Mouse (Mus musculus): ENCODE data around the gene Aldh1a3. TPM values are rescaled to one million over a fixed set of nuclear protein-coding genes. Genes with fewer than 3 reads are reported as not detected.
A peak's percentile ranks its signal among the peaks of the same experiment; 100 is the strongest.

Aldh1a3 gene
- polyA plus RNA-seq, 1 experiment from 2014 or later = 38.6 TPM

DNA sequence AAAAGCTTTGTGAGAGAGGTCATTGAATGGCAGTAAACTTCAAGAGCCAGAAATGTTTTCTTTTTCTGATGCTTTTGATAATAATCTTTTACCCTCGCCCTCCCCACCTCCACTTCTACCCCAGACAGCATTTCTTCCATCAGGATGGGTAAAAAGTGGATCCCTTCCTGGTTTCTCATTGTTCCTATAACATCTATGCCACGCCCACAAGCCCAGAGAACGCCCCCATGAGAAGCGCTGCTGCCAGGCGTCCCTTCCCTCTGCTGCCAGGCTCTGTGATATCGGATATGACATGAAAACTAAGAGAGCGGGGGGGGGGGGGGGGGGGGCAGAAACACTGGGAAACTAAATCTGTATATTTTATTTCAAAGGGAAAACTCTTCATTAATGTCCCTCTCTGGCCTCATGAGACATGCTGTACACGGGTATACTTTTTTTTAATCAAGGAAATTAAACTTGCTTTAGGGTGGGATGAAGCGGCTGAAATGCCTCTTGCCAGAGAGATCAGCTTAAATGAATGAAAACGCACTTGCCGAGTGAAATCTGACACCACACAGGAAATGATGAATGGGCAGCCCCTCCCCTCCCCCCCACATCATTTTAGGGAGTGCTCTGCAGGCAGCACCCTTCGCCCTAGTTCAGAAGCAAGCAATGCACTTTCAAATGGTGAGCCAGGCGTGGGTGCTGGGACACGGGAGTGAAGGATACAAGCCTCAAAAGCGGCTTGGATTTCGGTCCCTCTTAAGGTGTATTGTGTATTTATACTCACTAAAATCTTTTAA lies 22.8 kb upstream of the Aldh1a3 start:
- no peaks in the 10 kb centered on the region for H3K36me3 ChIP-seq (replicated peaks; ENCODE audit: control insufficient read depth, insufficient read depth, low read depth, low read length)
- H3K4me3 ChIP-seq (ENCODE audit: low read depth, low read length) = 0 out of 2 replicates have a peak overlapping the region, but pooled peaks have one; percentile 10
- peak overlapping the region; percentile 22 for H3K4me2 ChIP-seq (ENCODE audit: low read depth, low read length)
- WGBS = 6% methylated on average over 15 of the region's 16 CpGs
- peak; percentile 29 for ATAC-seq (replicated peaks; ENCODE audit: insufficient number of reproducible peaks, low FRiP score, low TSS enrichment, low read depth)
- no peaks in the 10 kb centered on the region for H3K9me3 ChIP-seq (replicated peaks; ENCODE audit: control insufficient read depth, low read length)
- peak overlapping the region; percentile 49 for H3K27ac ChIP-seq (replicated peaks; ENCODE audit: low read depth, low read length)
- peak; percentile 85 for DNase-seq (ENCODE audit: low spot score)
- no peaks in the 10 kb centered on the region for H3K27me3 ChIP-seq (ENCODE audit: control insufficient read depth, insufficient read depth, low read length)
- peak overlapping the region; percentile 28; the same call in 1 of the 2 replicates for H3K9ac ChIP-seq (replicated peaks; ENCODE audit: low read length)
- H3K4me1 ChIP-seq (ENCODE audit: control insufficient read depth, insufficient read depth, low read length) = peaks cover 2% of the 10 kb centered on the region; the same call in 1 of the 2 replicates

- Histone ChIP-seq H3K27me3 (ENCODE audit: control insufficient read depth, insufficient read depth, low read length) (no peaks in the 10 kb centered on the region), H3K36me3 (replicated peaks; ENCODE audit: control insufficient read depth, insufficient read depth, low read depth, low read length) (no peaks in the 10 kb centered on the region), H3K27ac (replicated peaks; ENCODE audit: low read depth, low read length) (no peak overlapping the region), H3K4me3 (ENCODE audit: low read depth, low read length) (no peak overlapping the region), H3K9me3 (replicated peaks; ENCODE audit: control insufficient read depth, low read length) (no peaks in the 10 kb centered on the region), H3K9ac (replicated peaks; ENCODE audit: low read length) (no peak overlapping the region), H3K4me2 (ENCODE audit: low read depth, low read length) (no peak overlapping the region), H3K4me1 (ENCODE audit: control insufficient read depth, insufficient read depth, low read length) (peaks cover 2% of the 10 kb centered on the region; the same call in 1 of the 2 replicates)
- ATAC-seq (replicated peaks; ENCODE audit: insufficient number of reproducible peaks, low FRiP score, low TSS enrichment, low read depth) = no peak
- peak; percentile 42 for DNase-seq (ENCODE audit: low spot score)
- WGBS = 70% methylated on average over 15 of the region's 15 CpGs
Measured at GRCm38 (mm10) chr7:66448786-66449540, 21.6 kb upstream of the Aldh1a3 start.

DNA sequence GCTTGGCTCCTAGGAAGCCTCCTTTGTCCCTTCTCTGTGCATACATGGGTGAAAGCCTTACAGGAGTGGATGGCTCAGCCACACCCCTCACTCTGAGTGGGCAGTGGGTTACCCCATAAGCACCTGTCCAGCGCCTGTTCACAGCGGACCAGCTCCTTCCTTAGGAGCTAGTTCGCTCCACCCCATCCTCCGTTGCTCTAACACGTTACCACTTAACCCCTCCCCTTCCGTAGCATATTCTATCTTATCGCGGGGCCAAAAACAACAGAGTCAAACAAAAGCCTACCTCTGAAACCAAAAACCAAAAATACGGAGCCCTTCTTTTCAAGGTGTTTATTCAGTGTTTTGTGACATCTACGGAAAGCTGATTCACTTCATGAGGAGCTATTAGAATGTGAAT lies 21.0 kb upstream of the Aldh1a3 start:
- Histone ChIP-seq H3K36me3 (replicated peaks; ENCODE audit: control insufficient read depth, insufficient read depth, low read depth, low read length) (no peaks in the 10 kb centered on the region), H3K27me3 (ENCODE audit: control insufficient read depth, insufficient read depth, low read length) (no peaks in the 10 kb centered on the region), H3K4me2 (ENCODE audit: low read depth, low read length) (no peak overlapping the region), H3K27ac (replicated peaks; ENCODE audit: low read depth, low read length) (no peak overlapping the region), H3K4me3 (ENCODE audit: low read depth, low read length) (no peak overlapping the region), H3K9ac (replicated peaks; ENCODE audit: low read length) (no peak overlapping the region), H3K9me3 (replicated peaks; ENCODE audit: control insufficient read depth, low read length) (no peaks in the 10 kb centered on the region), H3K4me1 (ENCODE audit: control insufficient read depth, insufficient read depth, low read length) (peaks cover 2% of the 10 kb centered on the region; the same call in 1 of the 2 replicates)
- 50% methylated on average over 10 of the region's 10 CpGs for whole genome bisulfite sequencing
- DNase-seq (ENCODE audit: low spot score) = no peak
- no peak for ATAC-seq (replicated peaks; ENCODE audit: insufficient number of reproducible peaks, low FRiP score, low TSS enrichment, low read depth)

DNA sequence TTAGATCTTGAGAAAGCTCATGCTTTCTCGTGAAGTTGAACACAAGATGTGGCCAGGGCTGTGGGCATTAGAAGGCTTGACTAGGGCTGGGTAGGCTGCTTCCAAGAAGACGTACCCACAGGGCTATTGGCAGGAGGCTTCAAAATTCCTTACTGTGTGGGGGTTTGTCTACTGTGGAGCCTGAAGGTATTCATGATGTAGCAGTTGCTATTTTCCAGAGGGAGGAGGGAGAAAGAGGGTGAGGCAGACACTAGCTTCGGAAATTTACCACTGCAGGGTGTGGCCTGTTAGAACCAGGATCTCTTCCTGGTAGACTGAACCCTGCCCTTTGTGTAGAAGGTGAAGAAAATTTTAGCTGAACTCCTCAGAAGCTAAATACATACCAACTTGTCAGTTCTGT lies 19.5 kb upstream of the Aldh1a3 start:
- Histone ChIP-seq H3K27ac (replicated peaks; ENCODE audit: low read depth, low read length) (no peak overlapping the region), H3K27me3 (ENCODE audit: control insufficient read depth, insufficient read depth, low read length) (no peaks in the 10 kb centered on the region), H3K36me3 (replicated peaks; ENCODE audit: control insufficient read depth, insufficient read depth, low read depth, low read length) (no peaks in the 10 kb centered on the region), H3K4me3 (ENCODE audit: low read depth, low read length) (no peak overlapping the region), H3K4me2 (ENCODE audit: low read depth, low read length) (no peak overlapping the region), H3K9ac (replicated peaks; ENCODE audit: low read length) (no peak overlapping the region), H3K4me1 (ENCODE audit: control insufficient read depth, insufficient read depth, low read length) (peaks cover 2% of the 10 kb centered on the region; the same call in 1 of the 2 replicates), H3K9me3 (replicated peaks; ENCODE audit: control insufficient read depth, low read length) (no peaks in the 10 kb centered on the region)
- DNase-seq (ENCODE audit: low spot score) (no peak), ATAC-seq (replicated peaks; ENCODE audit: insufficient number of reproducible peaks, low FRiP score, low TSS enrichment, low read depth) (no peak)
- 75% methylated on average over 3 of the region's 3 CpGs for WGBS

DNA sequence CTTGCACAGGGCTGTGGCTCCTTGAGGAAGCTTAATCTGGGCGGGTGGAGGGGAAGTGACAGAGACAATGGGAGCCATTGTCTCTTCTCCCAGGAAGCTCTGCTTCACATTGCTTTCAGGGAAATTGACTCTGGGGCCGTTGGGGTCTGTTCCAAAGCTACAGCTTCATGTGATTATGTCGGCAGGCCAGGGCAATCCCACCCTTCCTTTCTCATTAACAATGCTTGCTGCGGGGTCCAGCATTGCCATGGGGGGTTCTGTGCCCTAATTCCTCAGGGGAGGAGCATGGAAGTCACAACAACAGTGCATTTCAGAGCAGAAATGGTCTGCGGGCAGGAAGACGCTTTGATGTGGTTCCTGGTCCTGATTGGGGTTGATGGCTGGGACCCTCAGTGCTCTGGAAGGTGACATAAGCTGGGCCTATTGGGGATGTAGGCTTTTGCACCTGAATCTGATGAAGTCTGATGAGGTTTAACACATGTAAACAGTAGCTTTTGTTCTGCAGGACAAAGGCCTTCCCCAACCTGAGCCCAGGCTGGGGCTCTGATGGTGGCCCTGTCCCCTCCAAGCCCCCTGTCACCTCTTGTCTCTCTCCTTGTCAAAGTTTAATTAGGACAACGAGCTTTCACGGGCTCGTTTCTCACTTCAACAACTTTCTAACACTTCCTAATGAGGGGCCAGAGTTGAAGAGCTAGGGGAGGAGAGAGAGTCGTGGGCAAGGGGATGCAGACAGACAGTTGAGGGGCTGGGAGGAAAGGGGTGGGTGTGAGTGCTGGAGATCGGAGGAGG lies 18.0 kb upstream of the Aldh1a3 start:
- Histone ChIP-seq H3K27ac (replicated peaks; ENCODE audit: low read depth, low read length) (no peak overlapping the region), H3K4me1 (ENCODE audit: control insufficient read depth, insufficient read depth, low read length) (peaks cover under 1% of the 10 kb centered on the region; the same call in 1 of the 2 replicates), H3K27me3 (ENCODE audit: control insufficient read depth, insufficient read depth, low read length) (no peaks in the 10 kb centered on the region), H3K36me3 (replicated peaks; ENCODE audit: control insufficient read depth, insufficient read depth, low read depth, low read length) (no peaks in the 10 kb centered on the region), H3K9ac (replicated peaks; ENCODE audit: low read length) (no peak overlapping the region), H3K4me3 (ENCODE audit: low read depth, low read length) (no peak overlapping the region), H3K9me3 (replicated peaks; ENCODE audit: control insufficient read depth, low read length) (no peaks in the 10 kb centered on the region), H3K4me2 (ENCODE audit: low read depth, low read length) (no peak overlapping the region)
- 17% methylated on average over 11 of the region's 11 CpGs for WGBS
- DNase-seq (ENCODE audit: low spot score) = no peak
- no peak for ATAC-seq (replicated peaks; ENCODE audit: insufficient number of reproducible peaks, low FRiP score, low TSS enrichment, low read depth)

DNA sequence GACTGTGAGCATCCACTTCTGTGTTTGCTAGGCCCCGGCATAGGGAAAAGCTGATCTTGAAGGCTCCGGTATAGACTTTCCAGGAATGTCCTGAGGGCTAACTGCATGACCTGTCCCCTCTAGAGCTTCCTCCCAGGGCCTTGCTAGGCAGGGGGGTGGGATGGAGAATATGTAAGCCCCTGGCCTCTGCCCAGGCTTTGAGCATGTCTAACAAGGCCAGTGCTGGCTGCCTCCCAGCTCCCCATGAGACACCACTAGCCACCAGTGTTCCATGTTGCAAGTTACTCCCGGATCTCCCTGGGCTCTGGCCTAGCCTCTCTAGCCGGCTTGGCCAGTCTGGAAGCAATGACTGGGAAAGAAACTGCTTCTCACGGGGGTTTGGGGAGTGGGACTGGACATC lies 17.4 kb upstream of the Aldh1a3 start:
- ATAC-seq (replicated peaks; ENCODE audit: insufficient number of reproducible peaks, low FRiP score, low TSS enrichment, low read depth) (no peak), DNase-seq (ENCODE audit: low spot score) (no peak)
- Histone ChIP-seq H3K4me1 (ENCODE audit: control insufficient read depth, insufficient read depth, low read length) (no peaks in the 10 kb centered on the region), H3K4me2 (ENCODE audit: low read depth, low read length) (no peak overlapping the region), H3K9me3 (replicated peaks; ENCODE audit: control insufficient read depth, low read length) (no peaks in the 10 kb centered on the region), H3K27me3 (ENCODE audit: control insufficient read depth, insufficient read depth, low read length) (no peaks in the 10 kb centered on the region), H3K36me3 (replicated peaks; ENCODE audit: control insufficient read depth, insufficient read depth, low read depth, low read length) (no peaks in the 10 kb centered on the region), H3K4me3 (ENCODE audit: low read depth, low read length) (no peak overlapping the region), H3K9ac (replicated peaks; ENCODE audit: low read length) (no peak overlapping the region), H3K27ac (replicated peaks; ENCODE audit: low read depth, low read length) (no peak overlapping the region)
- 33% methylated on average over 5 of the region's 5 CpGs for WGBS

- no peak overlapping the region for H3K9ac ChIP-seq (replicated peaks; ENCODE audit: low read length)
- no peak for DNase-seq (ENCODE audit: low spot score)
- no peak overlapping the region for H3K27ac ChIP-seq (replicated peaks; ENCODE audit: low read depth, low read length)
- H3K4me1 ChIP-seq (ENCODE audit: control insufficient read depth, insufficient read depth, low read length) = no peaks in the 10 kb centered on the region
- no peaks in the 10 kb centered on the region for H3K27me3 ChIP-seq (ENCODE audit: control insufficient read depth, insufficient read depth, low read length)
- ATAC-seq (replicated peaks; ENCODE audit: insufficient number of reproducible peaks, low FRiP score, low TSS enrichment, low read depth) = no peak
- H3K36me3 ChIP-seq (replicated peaks; ENCODE audit: control insufficient read depth, insufficient read depth, low read depth, low read length) = no peaks in the 10 kb centered on the region
- H3K4me3 ChIP-seq (ENCODE audit: low read depth, low read length) = no peak overlapping the region
- no peaks in the 10 kb centered on the region for H3K9me3 ChIP-seq (replicated peaks; ENCODE audit: control insufficient read depth, low read length)
- WGBS = 57% methylated on average over 15 of the region's 15 CpGs
- no peak overlapping the region for H3K4me2 ChIP-seq (ENCODE audit: low read depth, low read length)
Measured at GRCm38 (mm10) chr7:66442501-66443369, 15.4 kb upstream of the Aldh1a3 start.
